ENCODE assay signal across 10 mouse cellular contexts in the genomic region with DNA sequence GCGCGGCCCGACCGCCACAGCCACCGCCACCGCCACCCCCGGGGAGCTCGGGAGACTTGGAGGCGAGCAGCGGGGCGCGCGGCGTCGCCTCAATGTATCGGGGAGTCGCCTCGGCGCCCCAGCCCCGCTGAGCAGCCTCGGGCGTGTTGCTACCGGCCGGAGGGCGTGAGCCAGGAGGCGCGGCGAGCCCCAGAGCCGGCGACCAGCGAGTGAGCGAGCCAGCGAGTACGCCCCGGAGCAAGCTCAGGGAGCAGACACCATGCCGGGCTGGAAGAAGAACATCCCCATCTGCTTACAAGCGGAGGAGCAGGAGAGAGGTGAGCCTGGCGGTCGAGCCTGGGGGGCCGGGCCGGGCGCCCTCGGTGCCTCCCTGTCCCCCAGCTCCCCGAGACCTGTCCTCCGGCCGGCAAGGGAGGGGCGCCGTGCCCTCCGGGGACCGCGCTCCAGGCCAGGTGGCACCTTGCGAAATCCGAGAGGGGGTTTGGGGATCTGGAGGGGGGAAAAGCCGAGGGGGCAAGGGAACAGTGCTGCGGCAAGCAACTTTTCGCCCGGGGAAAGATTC. TPM values are rescaled to one million over a fixed set of nuclear protein-coding genes. Genes with fewer than 3 reads are reported as not detected.
DNase-seq lines count a peak whose midpoint lies in the region; ATAC-seq and TF ChIP-seq lines count a peak whose summit lies in the region.
"Had no signal": no experiment of that assay in that cellular context is flagged by ENCODE, and none has a peak within 500 bp of the region (broad histone marks: within the 10 kb centered on the region; RNA-seq: fewer than 3 reads in every experiment).

No protein-coding gene starts in this region.

- peak; percentile 82 for ATAC-seq in Patski
- peak; percentile 82 for ATAC-seq in midbrain, embryonic 11.5 days (ENCODE audit: low FRiP score)

- intact Hi-C loops in gastrocnemius, postnatal 36 days (cut with DNase I): no loop called here
- intact Hi-C loops in heart, postnatal 14 days (cut with DNase I): no loop called here
- intact Hi-C loops in left cerebral cortex, postnatal 25 days (cut with DNase I): loop anchor here (10.0 kb wide), 1 partner anchor 181 kb away; no protein-coding TSS in a partner anchor

- H3K36me3 ChIP-seq in midbrain, embryonic 11.5 days (ENCODE audit: control insufficient read depth, insufficient read depth, low read length): no peaks in the 10 kb centered on the region

- no peaks in the 10 kb centered on the region for H3K9me3 ChIP-seq in midbrain, embryonic 11.5 days (ENCODE audit: control insufficient read depth, low read length)

- H3K9ac ChIP-seq in midbrain, embryonic 11.5 days (ENCODE audit: low read length): peak overlapping the region; percentile 86

- peak overlapping the region; percentile 76 for H3K4me3 ChIP-seq in midbrain, embryonic 11.5 days (ENCODE audit: low read depth, low read length)

- TF ChIP-seq CTCF in Patski (IDR thresholded peaks at IDR 0.05): no peak

- in situ Hi-C loops in Patski (cut with MboI; ENCODE audit: low pct_unique_long_range_greater_than_20kb): no loop called here

- POLR2A ChIA-PET in Patski (lab: Charles Lee): no interaction called here

- H3K4me2 ChIP-seq in midbrain, embryonic 11.5 days: peak overlapping the region; percentile 95

- peaks cover 12% of the 10 kb centered on the region for H3K4me1 ChIP-seq in midbrain, embryonic 11.5 days (ENCODE audit: control insufficient read depth, insufficient read depth, low read length)

- no peaks in the 10 kb centered on the region for H3K27me3 ChIP-seq in Patski
- peaks cover 5% of the 10 kb centered on the region; the same call in 1 of the 2 replicates for H3K27me3 ChIP-seq in midbrain, embryonic 11.5 days (ENCODE audit: control insufficient read depth, insufficient read depth, low read length)
- H3K27me3 ChIP-seq: CH12.LX had no signal

- CTCF ChIA-PET in Patski (lab: Charles Lee): no interaction called here

- WGBS in midbrain, embryonic 11.5 days: under 1% methylated on average over 49 of the region's 57 CpGs

- peak overlapping the region; percentile 74 for H3K27ac ChIP-seq in midbrain, embryonic 11.5 days (ENCODE audit: low read depth, low read length)

- DNase-seq in gastrocnemius, postnatal 4 days (ENCODE audit: low spot score in 2 of 2): peak; percentile 25 to 38
- DNase-seq in gastrocnemius, postnatal 36 days: no peak
- DNase-seq in Patski (ENCODE audit: low read depth, low spot score): no peak
- DNase-seq in embryo, embryonic 11 days: peak; percentile 77
- peak; percentile 29 to 37 for DNase-seq in heart, postnatal 14 days
- DNase-seq in left cerebral cortex, postnatal 25 days (ENCODE audit: low spot score in 2 of 2): peak; percentile 12 to 42
- peak; percentile 95 for DNase-seq in midbrain, embryonic 11.5 days (ENCODE audit: low spot score, missing footprints)
- DNase-seq in testis, postnatal 10 days (ENCODE audit: low spot score): peak; percentile 64

RNA-seq across cellular contexts. Expression of a gene that starts 0.6 kb away (rescaled TPM):
- 1 to 10 TPM; 2.0 to 2.2 TPM for total RNA-seq in gastrocnemius, postnatal 4 days (2021)
- not detected for total RNA-seq in gastrocnemius, postnatal 36 days (2021)
- polyA plus RNA-seq in Patski (2021): 2.2 TPM
- under 1 TPM; 0.61 to 0.86 TPM for total RNA-seq in heart, postnatal 14 days (2021)
- total RNA-seq in left cerebral cortex, postnatal 25 days (2021): 10 to 100 TPM; 19.6 to 20.5 TPM
- 8.5 and 9.7 TPM in 2 replicates for polyA plus RNA-seq in midbrain, embryonic 11.5 days (2014; fragmentation: Nextera tagmentation; extraction: Ambion mirVana)
- total RNA-seq: hematopoietic stem cell, adult 5-6 weeks had no signal

Comparison
In these comparisons a context has a peak if more than half of its experiments do, and no peak if none do; other contexts are left out.
1. DNase-seq: peak in gastrocnemius, postnatal 4 days (2 of 2), embryo, embryonic 11 days (single experiment), heart, postnatal 14 days (2 of 2), left cerebral cortex, postnatal 25 days (2 of 2), midbrain, embryonic 11.5 days (single experiment) and testis, postnatal 10 days (single experiment); none in gastrocnemius, postnatal 36 days (0 of 2) and Patski (single experiment).
2. RNA of a gene that starts 0.6 kb away (total RNA-seq): 19.6 to 20.5 TPM in left cerebral cortex, postnatal 25 days; 2.0 to 2.2 TPM in gastrocnemius, postnatal 4 days, 0.61 to 0.86 TPM in heart, postnatal 14 days and not detected in gastrocnemius, postnatal 36 days; every median in the first group is over 4 times any median in the second.